Mouse (Mus musculus) yolk sac, embryonic 10.5 days (tissue): ENCODE measurements at regions not wholly inside any gene's neighbourhood (a gene's known extent, or its start where the extent isn't known, plus 50 kb on each side); places are given as distances from the start of the nearest gene placed in this dataset.

Experiments used
- DNase-seq: peaks from one replicate; pipeline ENCODE4 v3.0.0-alpha.2; 2017; ENCODE audit warnings: low spot score

GRCm38 (mm10) chr4:12421628-12422319 lies 250.0 kb upstream of the Fam92a start:
- DNase-seq: no peak

- no peak for DNase-seq
Measured at GRCm38 (mm10) chr4:12418086-12418485, 246.3 kb upstream of the Fam92a start.

GRCm38 (mm10) chr4:12395344-12395743 lies 223.5 kb upstream of the Fam92a start:
- DNase-seq: no peak

GRCm38 (mm10) chr4:12376797-12377570 lies 205.2 kb upstream of the Fam92a start:
- no peak for DNase-seq

GRCm38 (mm10) chr4:12369551-12369950 lies 197.7 kb upstream of the Fam92a start:
- no peak for DNase-seq

- no peak for DNase-seq
Measured at GRCm38 (mm10) chr4:12356992-12357634, 185.3 kb upstream of the Fam92a start.

- no peak for DNase-seq
Measured at GRCm38 (mm10) chr4:12353337-12353856, 181.6 kb upstream of the Fam92a start.

- no peak for DNase-seq
Measured at GRCm38 (mm10) chr4:12339236-12339635, 167.4 kb upstream of the Fam92a start.

- DNase-seq: no peak
Measured at GRCm38 (mm10) chr4:12334832-12335587, 163.2 kb upstream of the Fam92a start.

GRCm38 (mm10) chr4:12334429-12334828 lies 162.6 kb upstream of the Fam92a start:
- peak; percentile 4 for DNase-seq

GRCm38 (mm10) chr4:12316024-12316423 lies 144.2 kb upstream of the Fam92a start:
- DNase-seq: no peak

- no peak for DNase-seq
Measured at GRCm38 (mm10) chr4:12308332-12308731, 136.5 kb upstream of the Fam92a start.

- DNase-seq: no peak
Measured at GRCm38 (mm10) chr4:12306618-12307565, 135.1 kb upstream of the Fam92a start.

- DNase-seq: no peak
Measured at GRCm38 (mm10) chr4:12287079-12287686, 115.4 kb upstream of the Fam92a start.

- no peak for DNase-seq
Measured at GRCm38 (mm10) chr4:12286391-12286790, 114.6 kb upstream of the Fam92a start.

GRCm38 (mm10) chr4:12285983-12286382 lies 114.2 kb upstream of the Fam92a start:
- no peak for DNase-seq

- no peak for DNase-seq
Measured at GRCm38 (mm10) chr4:12277949-12278348, 106.1 kb upstream of the Fam92a start.

GRCm38 (mm10) chr4:12273369-12273768 lies 101.6 kb upstream of the Fam92a start:
- DNase-seq: no peak

- DNase-seq: no peak
Measured at GRCm38 (mm10) chr4:12272914-12273313, 101.1 kb upstream of the Fam92a start.

- DNase-seq: no peak
Measured at GRCm38 (mm10) chr4:12272378-12272777, 100.6 kb upstream of the Fam92a start.
